Mouse (Mus musculus) spleen, adult 2 months (tissue): ENCODE results near the gene Sigirr. TPM values are rescaled to one million over a fixed set of nuclear protein-coding genes. Genes with fewer than 3 reads are reported as not detected.

ENCODE experiments used
- DNase-seq, 2 experiments: peaks; one replicate each; pipeline versions ENCODE4 v3.0.0 to v3.0.0-alpha.2; 2012 to 2021; ENCODE audit warnings: low spot score in 2 of 2, low read depth in 1 of 2
- H3K27ac ChIP-seq: fragments of 200-500 bp; 2 replicates; pipeline ENCODE4 v1.5.1; 2012; ENCODE audit warnings: low read length, inconsistent platforms; ENCODE audit not compliant: insufficient read depth
- H3K27me3 ChIP-seq: fragments of 200-500 bp; 2 replicates; pipeline ENCODE4 v1.6.1; 2012; ENCODE audit warnings: mild to moderate bottlenecking, moderate library complexity, low read length, inconsistent platforms; ENCODE audit not compliant: control insufficient read depth, insufficient read depth
- H3K36me3 ChIP-seq: fragments of 200-500 bp; 2 replicates; pipeline ENCODE4 v1.6.1; 2012; ENCODE audit warnings: mild to moderate bottlenecking, low read length, inconsistent platforms; ENCODE audit not compliant: control insufficient read depth, insufficient read depth
- H3K4me1 ChIP-seq: fragments of 200-500 bp; 2 replicates; pipeline ENCODE4 v1.6.1; 2011; ENCODE audit warnings: inconsistent platforms; ENCODE audit not compliant: control insufficient read depth, insufficient read depth, insufficient read length
- H3K4me3 ChIP-seq: fragments of 200-500 bp; 2 replicates; pipeline ENCODE4 v1.5.1; 2011; ENCODE audit warnings: mild to moderate bottlenecking, inconsistent platforms; ENCODE audit not compliant: insufficient read depth, insufficient read length; ENCODE audit errors: extremely low read depth
- CTCF ChIP-seq: fragments of 200-500 bp; IDR thresholded peaks from 2 replicates; pipeline ENCODE4 v1.5.1; 2011; ENCODE audit warnings: mild to moderate bottlenecking, inconsistent platforms; ENCODE audit not compliant: insufficient read depth, insufficient read length, insufficient replicate concordance; ENCODE audit errors: extremely low read depth
- POLR2A ChIP-seq: fragments of 200-500 bp; IDR thresholded peaks from 2 replicates; pipeline ENCODE4 v1.6.1; 2011; ENCODE audit warnings: low read depth, low read length, inconsistent platforms
- WGBS: fragments of 180-500 bp; shearing (Covaris S2); methylation state at CpG from one replicate; pipeline ENCODE4 v1.1.7; 2018; 5-methylcytosine and 5-hydroxymethylcytosine counted together
- polyA plus RNA-seq: library from polyadenylated mRNA; depleted of rRNA; stranded (reverse); fragments of >200 nt; gene quantifications from 2 replicates; pipeline ENCODE4 v1.2.3, GENCODE M21; 2012

The Sigirr gene
- polyA plus RNA-seq, 1 experiment = 35.8 TPM

DNA sequence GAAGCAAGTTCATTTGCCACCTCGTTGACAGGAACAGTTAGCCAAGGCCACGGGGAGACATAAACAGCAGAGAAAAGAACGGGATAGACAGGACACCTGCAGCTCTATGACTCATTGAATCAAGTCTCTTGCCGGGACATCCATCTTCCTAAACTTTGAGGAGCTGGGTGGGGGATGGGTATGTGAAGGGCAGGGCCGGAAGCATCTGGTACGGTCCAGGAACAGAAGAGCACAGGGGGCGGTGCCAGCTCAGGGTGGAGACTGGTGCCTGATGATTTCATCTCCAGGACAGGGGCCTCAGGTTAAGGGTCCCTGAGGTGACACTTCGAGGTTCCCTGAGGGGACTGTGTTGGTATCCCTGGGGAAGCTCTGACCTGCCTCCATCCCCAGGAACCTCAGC is 12.5 kb downstream of the Sigirr start:
- peak overlapping the region; percentile 40 for H3K27ac ChIP-seq
- TF ChIP-seq CTCF (no peak), POLR2A (no peak)
- peaks cover 11% of the 10 kb centered on the region for H3K36me3 ChIP-seq
- 18% methylated on average over 8 of the region's 8 CpGs for WGBS
- H3K4me1 ChIP-seq = peaks cover 16% of the 10 kb centered on the region
- H3K4me3 ChIP-seq = peak overlapping the region; percentile 49
- DNase-seq = peak in 1 of 2 experiments; percentile 41
- H3K27me3 ChIP-seq = no peaks in the 10 kb centered on the region

DNA sequence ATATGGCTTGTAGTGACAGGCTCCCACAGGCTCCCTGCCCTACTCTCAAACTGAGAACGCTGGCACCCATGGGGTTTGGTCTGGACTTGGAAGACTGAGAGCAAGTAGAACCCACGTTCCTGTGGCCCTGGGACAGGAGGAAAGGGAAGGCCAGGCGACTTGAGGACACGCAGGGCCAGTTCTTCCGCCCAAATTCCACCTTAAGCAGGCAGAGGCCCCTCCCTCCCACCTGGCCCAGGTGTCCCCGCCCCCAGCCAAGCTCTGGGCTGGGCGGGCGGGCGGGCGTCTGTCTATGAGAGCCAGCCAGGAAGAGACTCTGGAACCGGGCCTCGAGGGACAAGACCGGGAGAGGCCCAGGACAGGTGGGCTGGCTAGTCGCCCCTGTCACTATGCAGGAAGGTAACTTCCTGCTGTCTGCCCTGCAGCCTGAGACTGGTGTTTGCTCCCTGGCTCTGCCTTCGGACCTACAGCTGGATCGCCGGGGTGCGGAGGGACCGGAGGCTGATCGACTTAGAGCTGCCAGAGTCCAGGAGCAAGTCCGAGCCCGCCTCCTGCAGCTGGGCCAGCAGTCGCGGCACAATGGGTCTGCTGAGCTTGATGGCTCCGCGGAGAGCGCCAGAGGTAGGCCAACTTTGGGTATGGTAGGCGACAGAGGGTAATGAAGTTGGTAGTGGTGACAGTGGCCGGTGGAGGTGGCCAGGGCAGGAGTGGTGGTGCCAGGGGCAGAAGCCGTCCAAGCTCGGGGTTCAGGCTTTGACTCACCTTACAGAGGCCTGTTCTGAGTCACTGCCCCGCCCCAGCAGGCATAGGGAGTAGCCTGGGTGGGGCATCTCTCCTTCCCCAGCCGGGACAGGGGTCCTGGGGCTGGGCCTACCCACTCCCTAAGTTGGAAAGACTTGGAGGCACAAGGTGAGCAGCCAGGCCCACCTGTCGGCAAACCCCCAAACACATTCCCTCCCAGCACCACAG is 20.6 kb downstream of the Sigirr start:
- no peak overlapping the region for H3K4me3 ChIP-seq
- no peak overlapping the region for H3K27ac ChIP-seq
- no peaks in the 10 kb centered on the region for H3K36me3 ChIP-seq
- WGBS = 89% methylated on average over 34 of the region's 34 CpGs
- no peaks in the 10 kb centered on the region for H3K4me1 ChIP-seq
- TF ChIP-seq POLR2A (no peak), CTCF (no peak)
- no peaks in the 10 kb centered on the region for H3K27me3 ChIP-seq
- DNase-seq = no peak

DNA sequence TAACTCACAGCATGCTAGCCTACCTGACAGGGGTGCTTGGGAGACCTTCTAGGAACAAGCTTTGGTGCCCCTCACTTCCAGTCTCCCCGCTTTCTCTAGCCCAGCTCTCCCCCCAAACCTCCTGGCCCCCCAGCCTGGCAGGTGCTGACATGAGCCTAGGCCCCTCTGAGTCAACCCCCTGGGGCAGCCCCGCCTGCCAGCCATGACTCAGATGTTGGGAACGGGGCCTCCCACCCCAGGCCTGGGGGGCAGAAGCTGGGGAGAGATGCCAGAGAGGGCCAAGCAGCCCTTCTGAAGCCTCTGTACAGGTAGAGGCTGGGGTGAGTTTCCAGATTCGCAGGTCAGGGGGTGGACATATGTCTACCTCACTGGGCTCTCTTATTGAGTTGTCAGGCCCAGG is 21.5 kb downstream of the Sigirr start:
- no peak for TF ChIP-seq POLR2A
- Histone ChIP-seq H3K4me3 (no peak overlapping the region), H3K4me1 (no peaks in the 10 kb centered on the region), H3K27me3 (no peaks in the 10 kb centered on the region), H3K27ac (no peak overlapping the region), H3K36me3 (no peaks in the 10 kb centered on the region)
- 78% methylated on average over 4 of the region's 4 CpGs for WGBS
- no peak for DNase-seq

DNA sequence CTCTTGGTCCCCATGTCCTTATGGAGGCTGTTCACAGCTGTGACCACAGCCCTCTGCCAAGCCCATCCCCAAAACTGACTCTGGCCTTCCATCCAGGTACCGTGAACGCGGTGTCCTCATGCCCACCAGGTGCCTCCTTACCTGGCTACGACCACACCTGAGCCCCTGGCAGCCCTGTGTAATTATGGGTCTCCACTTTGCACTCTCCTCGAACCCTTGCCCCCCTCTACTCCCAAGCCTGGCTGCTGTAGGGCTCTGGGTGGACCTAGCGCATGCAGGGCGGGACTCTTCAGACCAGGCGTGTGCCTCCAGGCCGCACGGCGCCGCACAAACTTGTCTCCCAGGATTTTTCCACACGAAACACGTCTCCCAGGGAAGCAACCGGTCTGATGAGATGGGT is 22.5 kb downstream of the Sigirr start, which contains the start of gene Pkp3:
TSS of gene Pkp3 (plus strand) at position 378 of the 400 bp plus-strand sequence.
- TF ChIP-seq CTCF = no peak
- no peak for TF ChIP-seq POLR2A
- Histone ChIP-seq H3K27me3 (no peaks in the 10 kb centered on the region), H3K36me3 (no peaks in the 10 kb centered on the region), H3K4me1 (no peaks in the 10 kb centered on the region), H3K4me3 (no peak within 1 kb of the TSS), H3K27ac (no peak within 1 kb of the TSS)
- WGBS = 92% methylated on average over 15 of the region's 15 CpGs
- DNase-seq = no peak

DNA sequence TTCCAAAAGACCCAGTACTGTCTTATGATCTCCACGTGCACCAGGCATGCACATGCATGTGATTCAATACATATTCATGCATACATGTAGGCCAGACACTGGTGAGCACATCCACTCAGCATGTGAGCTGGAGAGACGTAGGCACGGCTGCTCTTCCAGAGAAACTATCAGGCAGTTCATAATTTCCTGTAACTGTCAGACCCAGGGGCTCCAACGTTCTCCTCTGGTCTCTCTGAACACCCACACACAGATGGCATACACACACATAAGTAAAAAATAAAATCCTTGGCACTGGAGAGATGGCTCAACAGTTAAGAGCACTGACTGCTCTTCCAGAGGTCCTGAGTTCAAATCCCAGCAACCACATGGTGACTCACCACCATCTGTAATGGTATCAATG is 26.6 kb downstream of the Sigirr start:
- TF ChIP-seq CTCF (no peak), POLR2A (no peak)
- no peaks in the 10 kb centered on the region for H3K36me3 ChIP-seq
- H3K27ac ChIP-seq = no peak overlapping the region
- peaks cover 5% of the 10 kb centered on the region for H3K27me3 ChIP-seq
- no peak for DNase-seq
- 64% methylated on average over 4 of the region's 4 CpGs for WGBS
- peaks cover 4% of the 10 kb centered on the region; the same call in 1 of the 2 replicates for H3K4me1 ChIP-seq
- H3K4me3 ChIP-seq = no peak overlapping the region

DNA sequence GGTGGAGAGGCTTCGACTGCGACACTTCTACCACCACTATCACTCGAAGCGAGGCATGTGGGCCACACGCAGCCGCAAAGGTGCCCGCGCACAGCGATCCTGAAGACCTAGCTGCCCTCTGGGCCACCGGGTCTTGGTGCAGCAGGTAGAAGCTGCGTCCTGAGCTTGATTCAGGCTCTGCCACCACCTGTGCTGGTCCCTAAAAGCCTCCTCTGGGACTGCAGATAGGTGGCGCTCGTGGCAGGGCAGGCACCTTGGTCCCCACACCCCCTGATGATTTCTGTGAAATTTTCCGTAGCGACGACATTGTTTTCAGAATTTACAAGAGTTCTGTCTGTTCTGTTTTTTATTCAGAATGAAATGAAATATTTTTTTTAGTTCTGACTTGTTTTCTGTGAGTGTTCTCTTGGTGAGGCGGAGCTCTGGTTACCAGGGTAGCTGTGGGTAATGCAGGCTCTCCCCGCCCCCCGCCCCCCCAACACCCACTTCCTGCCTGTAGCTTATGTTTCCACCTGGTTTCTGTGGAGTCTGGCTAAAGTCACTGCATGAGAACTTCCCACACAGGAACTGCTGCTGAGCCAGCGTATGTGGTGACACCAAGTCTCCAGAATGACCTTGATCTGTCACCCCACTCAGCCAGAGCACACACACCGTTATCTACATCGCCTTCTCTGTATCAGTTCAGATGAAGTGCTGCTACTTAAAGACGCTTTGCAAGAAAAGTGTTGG is 28.2 kb downstream of the Sigirr start:
- peak overlapping the region; percentile 54 for H3K27ac ChIP-seq
- peaks cover 4% of the 10 kb centered on the region; the same call in 1 of the 2 replicates for H3K4me1 ChIP-seq
- H3K27me3 ChIP-seq = peaks cover 5% of the 10 kb centered on the region
- no peaks in the 10 kb centered on the region for H3K36me3 ChIP-seq
- DNase-seq = peak; percentile 58 to 63
- peak overlapping the region; percentile 10; the same call in 1 of the 2 replicates for H3K4me3 ChIP-seq
- peak; percentile 85; the same call in 1 of the 2 replicates for TF ChIP-seq CTCF
- no peak for TF ChIP-seq POLR2A
- WGBS = 7% methylated on average over 23 of the region's 23 CpGs
